Mouse (Mus musculus): ENCODE data around the gene Rab20.

GRCm38 (mm10) chr8:11412450-11412849 lies 66.1 kb downstream of the Rab20 start:
- no peak for TF ChIP-seq ZNF384 (IDR thresholded peaks at IDR 0.05; ENCODE audit: low read depth, low read length)
- TF ChIP-seq HCFC1 (IDR thresholded peaks at IDR 0.05; ENCODE audit: borderline replicate concordance, insufficient read depth, low read length), result no peak
- no peak for TF ChIP-seq CHD2 (IDR thresholded peaks at IDR 0.05; ENCODE audit: low read depth, low read length)
- no peak for TF ChIP-seq MAFK (IDR thresholded peaks at IDR 0.05; ENCODE audit: insufficient read depth, low read depth, low read length)

Data from ES-E14 (cell line).